Mouse (Mus musculus) myocyte (in vitro differentiated cells): ENCODE measurements around the gene Bnipl.

Source experiments
- CEBPB ChIP-seq: IDR thresholded peaks from 2 replicates; pipeline ENCODE4 v1.6.1; 2011; ENCODE audit warnings: mild to moderate bottlenecking, moderate library complexity; ENCODE audit not compliant: poor library complexity, insufficient read depth, severe bottlenecking
- E2F4 ChIP-seq: IDR thresholded peaks from one replicate; pipeline ENCODE4 v1.6.1; 2011; ENCODE audit warnings: mild to moderate bottlenecking, control low read depth, moderate library complexity; ENCODE audit not compliant: insufficient read depth
- MAX ChIP-seq: IDR thresholded peaks from one replicate; pipeline ENCODE4 v1.6.1; 2011; ENCODE audit warnings: low read depth, mild to moderate bottlenecking, control low read depth
- MYOD1 ChIP-seq, 3 experiments: IDR thresholded peaks; one replicate each; pipeline ENCODE4 v1.6.1; 2011; ENCODE audit warnings: control low read depth in 2 of 3, low read depth in 2 of 3, mild to moderate bottlenecking in 2 of 3, moderate library complexity in 1 of 3; ENCODE audit not compliant: insufficient read length in 2 of 3, control insufficient read depth in 1 of 3
- MYOG ChIP-seq, 3 experiments: IDR thresholded peaks; one replicate each; pipeline ENCODE4 v1.6.1; 2011; ENCODE audit warnings: control low read depth in 2 of 3, low read depth in 2 of 3, mild to moderate bottlenecking in 2 of 3; ENCODE audit not compliant: insufficient read length in 2 of 3, control insufficient read depth in 1 of 3, insufficient read depth in 1 of 3
- POLR2A ChIP-seq: IDR thresholded peaks from one replicate; pipeline ENCODE4 v1.6.1; 2011; ENCODE audit warnings: low read depth, mild to moderate bottlenecking, control low read depth, moderate library complexity; ENCODE audit not compliant: insufficient read length
- POLR2AphosphoS2 ChIP-seq: IDR thresholded peaks from one replicate; pipeline ENCODE4 v1.6.1; 2011; ENCODE audit warnings: low read depth, control low read depth; ENCODE audit not compliant: insufficient read length
- TCF12 ChIP-seq: IDR thresholded peaks from one replicate; pipeline ENCODE4 v1.6.1; 2011; ENCODE audit warnings: mild to moderate bottlenecking, control low read depth; ENCODE audit not compliant: poor library complexity, insufficient read depth, severe bottlenecking
- TCF3 ChIP-seq: IDR thresholded peaks from one replicate; pipeline ENCODE4 v1.6.1; 2011; ENCODE audit warnings: low read depth, control low read depth; ENCODE audit not compliant: insufficient read length
- USF1 ChIP-seq: IDR thresholded peaks from one replicate; pipeline ENCODE4 v1.6.1; 2011; ENCODE audit warnings: low read depth, mild to moderate bottlenecking, control low read depth, moderate library complexity

GRCm38 (mm10) chr3:95241498-95241897, 9.5 kb downstream of the Bnipl start, which contains the start of gene Gm128:
- no peak for TF ChIP-seq POLR2A
- TF ChIP-seq MYOG (IDR thresholded peaks at IDR 0.05; ENCODE audit: control insufficient read depth in 1 of 3, insufficient read depth in 1 of 3, insufficient read length in 2 of 3, low read depth in 2 of 3): no peak
- no peak for TF ChIP-seq MYOD1 (IDR thresholded peaks at IDR 0.05; ENCODE audit: control insufficient read depth in 1 of 3, insufficient read length in 2 of 3, low read depth in 2 of 3)
- TF ChIP-seq USF1: no peak
- no peak for TF ChIP-seq TCF12
- no peak for TF ChIP-seq MAX
- no peak for TF ChIP-seq POLR2AphosphoS2
- no peak for TF ChIP-seq TCF3
- no peak for TF ChIP-seq E2F4
- no peak for TF ChIP-seq CEBPB
